Mouse (Mus musculus) neural tube, embryonic 14.5 days (tissue): ENCODE measurements around the gene Nphs1. TPM values are rescaled to one million over a fixed set of nuclear protein-coding genes. Genes with fewer than 3 reads are reported as not detected.
"Not testable (repeated sequence)": the region's sequence is repeated elsewhere in the genome, so short reads cannot be mapped to it uniquely, and the experiment has no call there.

ENCODE experiments used
- ATAC-seq: fragments of 200-750 bp; cut with Nextera tagmentation; 2 replicates; pipeline ENCODE4 v1.8.0; 2017; ENCODE audit warnings: low read depth, mild to moderate bottlenecking, moderate TSS enrichment, moderate library complexity
- H3K27ac ChIP-seq: fragments of 300-500 bp; sonication (generic); 2 replicates; pipeline ENCODE4 v1.5.1; 2014; ENCODE audit warnings: low read depth, mild to moderate bottlenecking, control low read depth, low read length, moderate library complexity, mixed read lengths
- H3K27me3 ChIP-seq: fragments of 300-500 bp; sonication (generic); 2 replicates; pipeline ENCODE4 v1.6.1; 2014; ENCODE audit warnings: low read length; ENCODE audit not compliant: control insufficient read depth, insufficient read depth
- H3K36me3 ChIP-seq: fragments of 300-500 bp; sonication (generic); 2 replicates; pipeline ENCODE4 v1.6.1; 2014; ENCODE audit warnings: low read length, mixed read lengths; ENCODE audit not compliant: control insufficient read depth, insufficient read depth
- H3K4me1 ChIP-seq: fragments of 300-500 bp; sonication (generic); 2 replicates; pipeline ENCODE4 v1.6.1; 2014; ENCODE audit warnings: low read length; ENCODE audit not compliant: control insufficient read depth, insufficient read depth
- H3K4me2 ChIP-seq: fragments of 300-500 bp; sonication (generic); 2 replicates; pipeline ENCODE4 v1.6.1; 2014; ENCODE audit warnings: mild to moderate bottlenecking, low read depth, low read length, control low read depth
- H3K4me3 ChIP-seq: fragments of 300-500 bp; sonication (generic); 2 replicates; pipeline ENCODE4 v1.5.1; 2014; ENCODE audit warnings: low read depth, low read length, control low read depth, mixed read lengths
- H3K9ac ChIP-seq: fragments of 300-500 bp; sonication (generic); replicated peaks from 2 replicates; pipeline ENCODE4 v1.6.1; 2014; ENCODE audit warnings: low read depth, mild to moderate bottlenecking, control low read depth, low read length, mixed read lengths
- H3K9me3 ChIP-seq: fragments of 300-500 bp; sonication (generic); 2 replicates; pipeline ENCODE4 v1.6.1; 2016; ENCODE audit warnings: low read length; ENCODE audit not compliant: control insufficient read depth
- WGBS: fragments of 180-500 bp; shearing (Covaris S2); extraction: QIAGEN DNeasy Blood & Tissue Kit; methylation state at CpG from one replicate; pipeline ENCODE4 v1.1.7; 2014; 5-methylcytosine and 5-hydroxymethylcytosine counted together
- polyA plus RNA-seq: library from polyadenylated mRNA; unstranded; fragments of >200 nt; fragmentation: Nextera tagmentation; extraction: Ambion mirVana; gene quantifications from 2 replicates; pipeline ENCODE4 v1.2.1, GENCODE M21; 2014

The Nphs1 gene
- polyA plus RNA-seq, 1 experiment from 2014 or later, result not detected

GRCm38 (mm10) chr7:30495506-30496042 lies 37.5 kb downstream of the Nphs1 start:
- WGBS, result 54% methylated on average over 5 of the region's 5 CpGs
- not testable (repeated sequence) for H3K4me1 ChIP-seq, ATAC-seq, H3K27me3 ChIP-seq, H3K4me3 ChIP-seq, H3K27ac ChIP-seq, H3K36me3 ChIP-seq, H3K9ac ChIP-seq, H3K9me3 ChIP-seq, H3K4me2 ChIP-seq

DNA sequence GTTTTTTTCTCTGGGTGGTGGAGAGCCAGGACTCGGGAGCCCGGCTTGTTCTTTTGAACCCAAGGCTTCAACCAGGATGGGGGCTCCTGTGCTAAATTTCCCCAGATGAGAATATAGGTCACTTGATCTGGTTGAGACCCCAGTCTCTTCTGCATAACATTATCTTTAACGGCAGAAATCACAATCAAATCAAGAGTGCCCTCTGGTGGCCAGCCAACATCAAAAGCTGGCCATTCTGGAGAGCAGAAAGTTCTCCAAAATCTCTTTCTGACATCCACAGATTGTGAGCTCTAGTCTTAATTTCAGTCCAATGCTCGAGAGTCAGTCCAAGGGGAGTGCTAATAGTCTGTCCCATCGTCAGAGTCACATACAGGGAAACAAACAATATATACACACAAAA lies 43.0 kb downstream of the Nphs1 start:
- H3K9me3 ChIP-seq, H3K4me2 ChIP-seq, H3K9ac ChIP-seq, ATAC-seq, H3K27me3 ChIP-seq, H3K4me1 ChIP-seq, H3K4me3 ChIP-seq, H3K36me3 ChIP-seq, H3K27ac ChIP-seq: not testable (repeated sequence)
- WGBS, result 79% methylated on average over 5 of the region's 5 CpGs

DNA sequence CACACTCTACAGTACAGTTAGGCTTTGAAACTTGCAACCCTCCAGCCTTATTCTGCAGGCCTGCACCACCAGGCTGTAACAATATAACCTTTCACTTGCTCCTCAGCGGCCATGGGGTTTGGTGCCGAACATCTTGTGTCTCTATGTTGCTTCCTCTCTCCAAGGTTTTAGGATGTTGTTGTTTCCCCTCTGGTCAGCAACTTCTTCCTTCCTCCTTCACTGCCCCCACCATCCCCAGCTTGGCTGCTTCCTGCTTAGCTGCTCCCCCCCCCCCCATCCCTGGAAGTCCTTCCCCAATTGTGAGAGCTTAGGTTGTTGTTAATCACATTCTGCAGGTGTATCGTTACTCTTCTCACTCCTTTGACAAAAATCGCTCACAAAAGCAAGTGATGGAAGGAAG lies 49.9 kb downstream of the Nphs1 start:
- H3K27me3 ChIP-seq, result no peaks in the 10 kb centered on the region
- no peak for ATAC-seq
- H3K27ac ChIP-seq, result no peak overlapping the region
- H3K9me3 ChIP-seq, result no peaks in the 10 kb centered on the region
- no peak overlapping the region for H3K4me3 ChIP-seq
- no peaks in the 10 kb centered on the region for H3K36me3 ChIP-seq
- no peak overlapping the region for H3K9ac ChIP-seq
- no peak overlapping the region for H3K4me2 ChIP-seq
- H3K4me1 ChIP-seq, result no peaks in the 10 kb centered on the region
- WGBS, result 79% methylated on average over 4 of the region's 4 CpGs

- Histone ChIP-seq H3K4me2 (no peak overlapping the region), H3K36me3 (no peaks in the 10 kb centered on the region), H3K27ac (no peak overlapping the region), H3K4me3 (no peak overlapping the region), H3K27me3 (no peaks in the 10 kb centered on the region), H3K9me3 (no peaks in the 10 kb centered on the region), H3K4me1 (no peaks in the 10 kb centered on the region), H3K9ac (no peak overlapping the region)
- ATAC-seq, result no peak
- 64% methylated on average over 24 of the region's 24 CpGs for WGBS
Measured at GRCm38 (mm10) chr7:30515003-30515760, 57.1 kb downstream of the Nphs1 start.

DNA sequence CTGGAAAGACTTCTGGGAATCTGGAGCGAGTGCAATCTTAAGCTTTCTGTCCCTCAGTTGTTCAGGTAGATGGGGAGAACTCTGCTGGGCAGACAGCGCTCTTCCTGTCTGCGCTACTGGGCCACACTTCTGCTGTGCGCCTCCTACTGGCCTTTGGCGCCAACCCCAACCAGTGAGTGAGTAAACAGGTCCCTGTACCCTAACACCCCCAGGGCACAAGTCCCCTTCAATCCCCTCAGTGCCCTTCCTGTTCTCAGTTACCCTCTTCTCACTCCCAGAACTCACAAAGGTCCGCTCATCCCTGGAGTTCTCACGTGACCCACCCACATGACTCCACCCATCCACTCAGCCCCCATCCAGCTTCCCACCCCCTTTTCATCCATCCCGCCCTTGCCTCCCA lies 60.2 kb downstream of the Nphs1 start:
- Histone ChIP-seq H3K9ac (no peak overlapping the region), H3K36me3 (peaks cover 9% of the 10 kb centered on the region), H3K27me3 (no peaks in the 10 kb centered on the region), H3K27ac (no peak overlapping the region), H3K4me2 (no peak overlapping the region), H3K9me3 (no peaks in the 10 kb centered on the region), H3K4me3 (no peak overlapping the region), H3K4me1 (no peaks in the 10 kb centered on the region)
- ATAC-seq, result no peak
- WGBS, result 42% methylated on average over 8 of the region's 8 CpGs

DNA sequence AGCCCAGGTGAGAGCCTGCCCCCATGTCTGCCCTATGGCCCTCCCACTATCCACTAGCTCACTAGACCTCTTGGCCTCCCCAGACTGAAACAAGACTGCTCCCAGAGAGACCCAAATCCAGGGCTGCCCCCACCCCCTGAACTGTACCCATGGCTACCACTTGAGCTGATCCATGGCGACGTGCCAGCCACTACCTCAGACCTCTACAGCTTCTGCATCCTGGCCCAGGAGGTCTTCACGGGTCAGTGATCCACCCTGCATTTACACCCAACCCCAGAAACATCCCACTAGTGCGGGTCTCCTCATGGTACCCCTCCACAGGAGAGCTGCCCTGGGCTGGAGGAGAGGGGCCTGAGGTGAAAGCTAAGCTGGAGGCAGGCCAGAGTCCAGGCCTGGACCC lies 62.3 kb downstream of the Nphs1 start:
- no peak overlapping the region for H3K4me2 ChIP-seq
- H3K27me3 ChIP-seq, result no peaks in the 10 kb centered on the region
- ATAC-seq, result 0 out of 2 replicates have a peak, but pooled peaks have one; percentile 15
- no peaks in the 10 kb centered on the region for H3K4me1 ChIP-seq
- WGBS, result 76% methylated on average over 4 of the region's 4 CpGs
- H3K27ac ChIP-seq, result no peak overlapping the region
- peaks cover 28% of the 10 kb centered on the region for H3K36me3 ChIP-seq
- no peaks in the 10 kb centered on the region for H3K9me3 ChIP-seq
- no peak overlapping the region for H3K9ac ChIP-seq
- no peak overlapping the region for H3K4me3 ChIP-seq

DNA sequence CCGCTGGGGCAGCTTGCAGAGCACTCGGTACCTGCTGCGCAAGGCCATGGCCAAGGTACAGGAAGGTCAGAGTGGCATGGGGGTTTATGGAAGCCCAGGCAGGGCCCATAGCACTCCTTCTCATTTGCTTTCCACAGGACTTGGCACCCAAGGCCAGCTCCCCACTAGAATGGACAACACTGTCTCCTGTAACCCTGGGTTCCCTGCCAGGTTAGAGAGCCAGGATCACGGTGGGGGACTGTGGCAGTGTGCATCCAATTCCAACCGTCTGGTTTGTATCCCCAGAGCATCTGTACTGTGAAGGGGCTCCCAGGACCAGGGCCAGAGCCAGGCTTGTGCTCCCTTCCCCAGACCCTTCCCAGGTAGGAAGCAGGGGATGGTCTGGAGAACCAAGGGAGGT lies 62.7 kb downstream of the Nphs1 start:
- Histone ChIP-seq H3K4me3 (no peak overlapping the region), H3K36me3 (peaks cover 32% of the 10 kb centered on the region), H3K9ac (no peak overlapping the region), H3K9me3 (no peaks in the 10 kb centered on the region), H3K27me3 (no peaks in the 10 kb centered on the region), H3K27ac (no peak overlapping the region), H3K4me1 (no peaks in the 10 kb centered on the region), H3K4me2 (no peak overlapping the region)
- peak; percentile 10; the same call in 1 of the 2 replicates for ATAC-seq
- 80% methylated on average over 5 of the region's 5 CpGs for WGBS

- H3K27ac ChIP-seq, result no peak overlapping the region
- no peak overlapping the region for H3K4me3 ChIP-seq
- ATAC-seq, result no peak
- no peaks in the 10 kb centered on the region for H3K9me3 ChIP-seq
- H3K4me1 ChIP-seq, result no peaks in the 10 kb centered on the region
- no peak overlapping the region for H3K4me2 ChIP-seq
- 84% methylated on average over 10 of the region's 10 CpGs for WGBS
- H3K9ac ChIP-seq, result no peak overlapping the region
- H3K27me3 ChIP-seq, result no peaks in the 10 kb centered on the region
- H3K36me3 ChIP-seq, result peaks cover 52% of the 10 kb centered on the region
Measured at GRCm38 (mm10) chr7:30522871-30523270, 64.8 kb downstream of the Nphs1 start.

DNA sequence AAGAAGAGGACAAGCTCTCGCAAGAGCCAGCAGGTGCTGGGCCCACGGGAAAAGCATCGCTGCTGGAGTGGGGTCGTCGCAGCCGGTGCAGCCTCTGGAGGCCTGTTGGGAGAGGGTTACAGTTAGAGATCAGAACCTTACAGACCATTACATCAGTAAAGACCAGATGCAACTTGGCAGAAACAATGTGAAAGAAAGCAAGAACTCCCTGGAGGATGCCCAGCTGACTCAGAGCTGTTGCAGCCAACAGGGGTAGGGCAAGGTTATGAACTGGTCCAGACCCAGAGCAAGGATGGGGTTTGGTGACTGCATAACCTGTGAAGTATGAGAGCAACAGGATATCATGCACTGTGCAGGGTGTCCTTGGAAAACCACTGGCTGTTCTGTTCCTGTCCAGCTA lies 66.4 kb downstream of the Nphs1 start:
- Histone ChIP-seq H3K36me3 (peaks cover 68% of the 10 kb centered on the region), H3K27ac (no peak overlapping the region), H3K4me1 (no peaks in the 10 kb centered on the region), H3K9me3 (no peaks in the 10 kb centered on the region), H3K27me3 (no peaks in the 10 kb centered on the region), H3K9ac (no peak overlapping the region), H3K4me3 (no peak overlapping the region), H3K4me2 (no peak overlapping the region)
- ATAC-seq, result no peak
- WGBS, result 77% methylated on average over 6 of the region's 6 CpGs
